Mouse (Mus musculus): ENCODE data around the gene F930015N05Rik. TPM values are rescaled to one million over a fixed set of nuclear protein-coding genes. Genes with fewer than 3 reads are reported as not detected.

F930015N05Rik gene
- total and polyA plus RNA-seq, 3 experiments, result not detected

DNA sequence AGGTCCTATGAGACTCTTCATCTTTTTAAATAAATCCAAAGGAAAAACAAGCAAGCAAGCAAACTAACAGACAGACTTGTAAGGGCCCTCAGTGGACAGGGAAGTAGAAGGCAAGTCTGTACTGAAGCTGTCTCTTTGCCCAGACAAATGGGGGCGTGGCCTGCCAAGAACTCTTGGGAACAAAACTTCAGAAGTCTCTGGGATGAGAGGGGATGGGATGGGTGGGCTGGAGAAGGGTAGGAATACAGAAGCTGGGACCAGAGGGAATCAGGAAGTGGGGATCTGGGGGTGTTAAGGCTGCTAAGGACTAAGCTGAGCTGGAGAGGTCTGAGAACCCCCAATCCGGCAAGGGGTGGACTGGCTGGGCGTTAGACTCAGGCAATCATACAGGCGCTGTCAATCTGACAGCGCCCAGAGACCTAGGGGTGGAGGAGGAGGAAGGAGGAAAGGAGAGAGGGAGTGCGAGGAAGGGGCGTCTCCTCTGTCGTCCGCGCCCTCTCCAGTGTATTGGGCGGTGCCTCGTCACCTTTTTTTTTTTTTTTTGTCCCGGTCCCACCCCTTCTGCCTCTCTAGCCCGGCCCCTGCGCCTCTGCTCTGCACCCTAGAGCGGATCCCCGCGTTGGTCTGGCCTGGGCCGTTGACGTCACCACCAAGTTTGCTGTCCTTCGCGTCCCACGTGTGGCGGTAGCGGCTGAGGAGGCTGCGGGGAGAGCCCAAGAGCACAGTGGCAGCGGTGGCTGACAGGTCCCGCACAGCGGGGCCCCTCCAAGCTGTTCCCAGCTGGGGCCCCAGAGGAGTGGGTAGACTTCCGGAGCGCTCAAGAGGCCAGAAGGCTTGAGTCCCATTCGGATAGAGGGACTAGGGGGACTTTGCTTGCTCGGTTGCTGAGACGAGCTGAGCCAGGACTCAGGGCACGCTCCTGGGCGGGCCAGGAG lies 1.6 kb downstream of the F930015N05Rik start, which contains the start of gene Hs3st3a1:
Gene Hs3st3a1 (plus strand): TSS at position 722 of the 935 bp plus-strand sequence.
- Histone ChIP-seq H3K4me1 (ENCODE audit: control insufficient read depth in 1 of 2, insufficient read depth in 2 of 2) (no peaks in the 10 kb centered on the region), H3K4me3 (replicated peaks in 1 of 3; ENCODE audit: low read depth in 2 of 3, low read length in 2 of 3, poor library complexity in 1 of 3) (no peak within 1 kb of the TSS), H3K27me3 (replicated peaks) (no peaks in the 10 kb centered on the region), H3K9me3 (replicated peaks; ENCODE audit: low read length) (peaks cover 14% of the 10 kb centered on the region), H3K79me2 (replicated peaks; ENCODE audit: control insufficient read depth, extremely low read depth, insufficient read depth, poor library complexity, severe bottlenecking) (no peaks in the 10 kb centered on the region), H3K27ac (ENCODE audit: insufficient read depth, low read depth) (no peak within 1 kb of the TSS), H3K9ac (ENCODE audit: insufficient read depth, low read depth) (no peak within 1 kb of the TSS), H3K36me3 (replicated peaks in 1 of 2; ENCODE audit: control insufficient read depth in 1 of 2, insufficient read depth in 1 of 2, low read length in 1 of 2) (no peaks in the 10 kb centered on the region), H3K4me2 (ENCODE audit: insufficient read depth, low read depth, poor library complexity, severe bottlenecking) (no peak within 1 kb of the TSS)
- dilution Hi-C loops (cut with MboI; ENCODE audit: extremely low pct_ligation_motif_present, extremely low pct_unique_long_range_greater_than_20kb, low sequenced_read_pairs) (no loop called here), in situ Hi-C loops (cut with MboI; ENCODE audit: low pct_ligation_motif_present, low pct_unique_long_range_greater_than_20kb, low sequenced_read_pairs) (loop anchor here (10.0 to 25.0 kb wide), 2 partner anchors 510 to 1023 kb away; partner anchors contain the start of gene Hs3st3b1)
- DNase-seq (ENCODE audit: extremely low read depth), result no peak
- TF ChIP-seq ETS1 (conservative IDR thresholded peaks at IDR 0.05; ENCODE audit: low read depth, low read length) (no peak), SIN3A (IDR thresholded peaks at IDR 0.05; ENCODE audit: low read length) (no peak)

GRCm38 (mm10) chr11:64418969-64419368 lies 17.5 kb downstream of the F930015N05Rik start:
- Histone ChIP-seq H3K4me3 (replicated peaks in 1 of 3; ENCODE audit: low read depth in 2 of 3, low read length in 2 of 3, poor library complexity in 1 of 3) (no peak overlapping the region), H3K27ac (ENCODE audit: insufficient read depth, low read depth) (no peak overlapping the region), H3K4me2 (ENCODE audit: insufficient read depth, low read depth, poor library complexity, severe bottlenecking) (no peak overlapping the region), H3K36me3 (replicated peaks in 1 of 2; ENCODE audit: control insufficient read depth in 1 of 2, insufficient read depth in 1 of 2, low read length in 1 of 2) (no peaks in the 10 kb centered on the region), H3K9me3 (replicated peaks; ENCODE audit: low read length) (peaks cover 5% of the 10 kb centered on the region), H3K79me2 (replicated peaks; ENCODE audit: control insufficient read depth, extremely low read depth, insufficient read depth, poor library complexity, severe bottlenecking) (no peaks in the 10 kb centered on the region), H3K9ac (ENCODE audit: insufficient read depth, low read depth) (no peak overlapping the region), H3K27me3 (replicated peaks) (no peaks in the 10 kb centered on the region), H3K4me1 (ENCODE audit: control insufficient read depth in 1 of 2, insufficient read depth in 2 of 2) (no peaks in the 10 kb centered on the region)
- TF ChIP-seq MXI1 (IDR thresholded peaks at IDR 0.05; ENCODE audit: low read depth, low read length) (no peak), UBTF (IDR thresholded peaks at IDR 0.05; ENCODE audit: low read depth, low read length) (no peak), ELF1 (IDR thresholded peaks at IDR 0.05; ENCODE audit: low read depth, low read length) (no peak), ETS1 (conservative IDR thresholded peaks at IDR 0.05; ENCODE audit: low read depth, low read length) (no peak), JUN (IDR thresholded peaks at IDR 0.05; ENCODE audit: insufficient read depth, low read depth, low read length) (no peak), CHD2 (IDR thresholded peaks at IDR 0.05; ENCODE audit: low read length) (no peak), BHLHE40 (IDR thresholded peaks at IDR 0.05; ENCODE audit: low read depth, low read length) (no peak), RAD21 (IDR thresholded peaks at IDR 0.05; ENCODE audit: low read depth, low read length) (no peak)
- in situ Hi-C loops (cut with MboI; ENCODE audit: low pct_ligation_motif_present, low pct_unique_long_range_greater_than_20kb, low sequenced_read_pairs) (no loop called here), dilution Hi-C loops (cut with MboI; ENCODE audit: extremely low pct_ligation_motif_present, extremely low pct_unique_long_range_greater_than_20kb, low sequenced_read_pairs) (no loop called here)
- DNase-seq (ENCODE audit: extremely low read depth), result no peak

DNA sequence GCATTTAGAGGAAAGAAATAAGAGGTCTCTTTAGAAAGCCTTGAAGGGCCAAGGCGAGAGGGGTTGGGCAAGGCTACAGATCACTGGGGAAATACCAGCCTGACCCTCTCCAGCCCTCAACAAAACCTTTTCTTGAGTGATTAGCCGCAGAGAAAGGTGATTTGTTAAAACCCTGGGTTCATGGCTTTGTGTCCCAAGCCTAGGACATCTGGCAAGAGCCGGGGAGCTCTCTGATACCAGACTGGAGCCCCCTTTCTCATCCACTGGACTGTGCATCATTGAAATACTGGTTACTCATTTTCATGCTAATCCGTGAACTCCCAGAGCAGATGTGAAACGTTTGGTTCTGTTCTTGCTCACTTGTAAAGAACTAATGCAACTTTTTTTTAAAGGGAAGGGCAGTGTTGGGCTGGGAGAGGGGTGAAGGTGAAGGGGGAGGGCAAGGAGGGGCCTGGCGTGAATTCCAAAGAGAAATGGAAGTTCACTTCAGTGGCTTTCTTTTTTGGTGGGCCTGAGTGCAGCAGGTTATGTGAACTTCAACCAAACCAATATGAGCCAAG lies 35.8 kb downstream of the F930015N05Rik start:
- dilution Hi-C loops (cut with MboI; ENCODE audit: extremely low pct_ligation_motif_present, extremely low pct_unique_long_range_greater_than_20kb, low sequenced_read_pairs), result no loop called here
- Histone ChIP-seq H3K4me3 (replicated peaks in 1 of 3; ENCODE audit: low read depth in 2 of 3, low read length in 2 of 3, poor library complexity in 1 of 3) (no peak overlapping the region), H3K27me3 (replicated peaks) (no peaks in the 10 kb centered on the region), H3K79me2 (replicated peaks; ENCODE audit: control insufficient read depth, extremely low read depth, insufficient read depth, poor library complexity, severe bottlenecking) (no peaks in the 10 kb centered on the region), H3K9ac (ENCODE audit: insufficient read depth, low read depth) (no peak overlapping the region), H3K36me3 (replicated peaks in 1 of 2; ENCODE audit: control insufficient read depth in 1 of 2, insufficient read depth in 1 of 2, low read length in 1 of 2) (no peaks in the 10 kb centered on the region), H3K9me3 (replicated peaks; ENCODE audit: low read length) (no peaks in the 10 kb centered on the region), H3K4me2 (ENCODE audit: insufficient read depth, low read depth, poor library complexity, severe bottlenecking) (no peak overlapping the region), H3K27ac (ENCODE audit: insufficient read depth, low read depth) (no peak overlapping the region), H3K4me1 (ENCODE audit: control insufficient read depth in 1 of 2, insufficient read depth in 2 of 2) (peaks cover 17 to 33% of the 10 kb centered on the region in 2 experiments)
- in situ Hi-C loops (cut with MboI; ENCODE audit: low pct_ligation_motif_present, low pct_unique_long_range_greater_than_20kb, low sequenced_read_pairs), result no loop called here
- no peak for DNase-seq (ENCODE audit: extremely low read depth)
- TF ChIP-seq NELFE (IDR thresholded peaks at IDR 0.05; ENCODE audit: low read depth, low read length), result no peak
- TF ChIP-seq USF1 (IDR thresholded peaks at IDR 0.05; ENCODE audit: low read depth, low read length), result no peak
- TF ChIP-seq KAT2A (IDR thresholded peaks at IDR 0.05; ENCODE audit: insufficient replicate concordance, low read length), result no peak
- peak; percentile 17; the same call in 1 of the 2 replicates for TF ChIP-seq BHLHE40 (IDR thresholded peaks at IDR 0.05; ENCODE audit: low read depth, low read length)
- 0 out of 2 replicates have a peak, but pooled peaks have one; percentile 30 for TF ChIP-seq EP300 (IDR thresholded peaks at IDR 0.05; ENCODE audit: low read length)
- peak; percentile 80 for TF ChIP-seq ZNF384 (IDR thresholded peaks at IDR 0.05; ENCODE audit: low read depth, low read length)

Measured in CH12.LX (cell line).